Mouse (Mus musculus) adipocyte (in vitro differentiated cells): ENCODE data around the gene Slc39a11.
"Not testable (repeated sequence)": the region's sequence is repeated elsewhere in the genome, so short reads cannot be mapped to it uniquely, and the experiment has no call there.

ENCODE experiments used
- DNase-seq: peaks from one replicate; pipeline ENCODE4 v3.0.0-alpha.2; 2016; ENCODE audit warnings: low spot score

The Slc39a11 gene

DNA sequence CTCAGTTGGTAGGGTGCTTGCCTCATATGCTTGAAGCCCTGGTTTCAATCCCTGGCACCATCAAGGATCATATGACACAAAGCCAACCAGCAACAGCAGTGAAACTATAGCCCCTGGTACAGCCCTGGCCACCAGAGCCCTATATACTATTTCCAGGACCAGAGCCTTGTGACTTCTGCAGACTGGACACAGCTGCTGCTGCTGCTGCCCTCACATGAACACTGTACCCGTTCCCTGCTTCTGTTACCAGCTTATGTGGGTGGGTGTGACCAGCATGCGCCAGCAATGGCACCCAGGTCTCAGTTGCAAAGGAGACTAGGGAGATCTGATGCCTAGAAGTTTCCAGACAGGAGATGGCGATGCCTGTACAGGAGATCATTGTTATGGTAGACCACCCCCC lies 52.2 kb downstream of the Slc39a11 start:
- DNase-seq = no peak

DNA sequence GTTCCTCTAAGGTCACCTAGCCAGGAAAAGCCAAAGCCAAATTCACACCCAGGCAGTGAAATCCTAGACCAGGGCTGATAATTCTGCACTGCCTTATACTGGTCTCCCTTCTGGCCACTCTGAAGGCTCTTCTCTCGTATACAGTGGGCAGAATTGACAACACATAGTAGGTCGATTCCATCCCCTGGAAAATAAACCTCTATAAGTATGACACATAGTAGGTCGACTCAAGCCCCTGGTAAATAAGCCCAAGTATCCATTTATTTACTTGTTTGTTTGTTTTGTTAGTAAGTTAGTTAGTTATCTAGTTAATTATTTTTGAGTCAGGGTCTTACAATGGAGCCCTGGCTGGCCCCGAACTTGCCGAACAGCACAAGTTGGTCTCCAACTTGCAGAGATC lies 54.7 kb downstream of the Slc39a11 start:
- DNase-seq = no peak

DNA sequence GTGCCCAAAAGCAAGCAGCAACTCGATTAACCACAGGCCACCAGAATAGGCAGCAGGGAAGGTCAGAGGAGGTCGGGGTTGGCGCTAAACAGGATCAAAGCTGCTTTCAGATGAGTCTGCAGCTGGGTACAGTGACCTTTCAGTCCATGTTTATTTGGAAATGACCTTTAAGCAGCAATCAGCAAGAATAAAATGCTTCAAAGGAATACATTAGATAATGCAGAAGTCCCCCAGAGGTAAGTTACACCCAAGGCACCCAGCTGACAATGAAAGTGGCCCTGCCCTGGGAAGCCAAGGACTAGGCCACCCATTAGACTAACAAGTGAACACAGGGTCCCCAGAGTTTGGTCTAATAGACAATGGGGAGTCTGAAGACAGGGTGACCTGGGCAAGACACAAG lies 60.9 kb downstream of the Slc39a11 start:
- DNase-seq = no peak

DNA sequence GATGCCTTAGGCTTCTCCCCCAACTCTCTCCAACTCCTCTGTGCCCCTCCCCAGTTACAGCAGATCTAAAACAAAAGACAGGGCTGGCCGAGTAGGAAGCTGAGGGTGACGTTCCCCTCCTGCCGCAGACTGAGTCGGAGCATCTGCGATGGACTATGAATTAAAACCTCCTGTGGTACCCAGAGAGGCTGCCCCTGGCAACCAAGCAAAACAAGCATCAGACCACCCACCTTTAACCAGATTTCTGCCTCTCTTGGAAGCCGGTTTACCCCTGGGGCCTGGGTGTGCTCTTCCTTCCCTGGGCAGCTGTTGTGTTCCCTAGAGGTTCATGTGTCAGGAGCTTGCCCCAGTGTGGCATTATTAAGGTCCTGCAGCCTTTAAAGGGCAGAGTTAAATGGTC lies 63.5 kb downstream of the Slc39a11 start:
- DNase-seq = no peak

DNA sequence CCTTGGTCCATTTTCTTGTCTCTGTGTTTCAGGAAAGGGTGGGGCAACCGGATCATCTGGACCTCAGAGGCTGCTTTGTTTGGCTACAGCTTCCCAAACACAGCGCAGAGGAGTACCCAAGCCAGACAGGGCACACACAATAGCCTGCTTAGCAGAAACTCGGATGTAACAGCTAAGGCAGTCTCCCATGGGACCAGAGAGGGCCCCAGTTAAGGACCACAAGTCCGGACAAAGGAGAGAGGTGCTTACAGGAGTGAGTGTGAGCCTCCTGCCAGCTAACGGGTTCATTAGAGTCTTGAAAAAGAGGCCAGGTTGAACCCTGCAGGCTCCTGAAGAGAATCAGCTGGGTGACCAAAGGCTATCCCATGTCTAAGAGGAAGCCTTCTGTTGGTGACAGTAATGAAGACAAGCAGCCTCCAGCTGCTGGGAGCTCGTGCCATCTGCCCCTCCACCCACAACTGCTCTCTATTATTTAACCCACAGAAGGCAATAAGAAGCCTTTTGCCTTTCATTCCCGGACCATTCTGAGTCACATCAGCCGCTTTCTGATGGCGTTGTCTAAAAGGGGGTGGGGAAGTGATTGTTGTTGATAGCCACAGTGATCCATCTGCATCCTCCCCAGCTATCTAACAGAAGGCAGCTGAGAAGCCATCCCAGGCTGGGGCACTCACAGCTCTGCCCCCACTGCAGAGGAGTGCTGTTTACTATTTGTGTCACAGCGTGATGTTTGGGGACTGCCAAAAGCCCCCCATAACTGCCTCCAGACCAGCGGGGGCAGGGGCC lies 65.8 kb downstream of the Slc39a11 start:
- no peak for DNase-seq

DNA sequence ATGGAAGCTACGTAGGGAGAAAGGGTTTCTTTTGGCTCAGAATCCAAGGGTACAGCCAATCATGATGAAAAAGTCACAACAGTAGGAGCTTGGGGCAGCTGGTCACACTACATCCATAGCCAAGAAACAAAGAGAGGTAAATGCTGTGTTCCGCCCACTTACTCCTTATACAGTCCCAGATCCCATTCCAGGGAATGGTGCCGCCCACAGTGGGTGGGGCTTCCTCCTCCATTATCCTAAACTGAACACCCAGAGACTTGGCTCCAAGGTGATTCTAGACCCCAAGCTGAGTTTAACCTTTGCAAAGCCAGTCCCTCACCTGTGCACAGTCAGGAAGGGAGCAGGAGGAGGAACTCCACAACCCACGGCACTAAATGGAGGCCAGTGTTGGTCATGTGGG lies 72.7 kb downstream of the Slc39a11 start:
- DNase-seq = no peak

DNA sequence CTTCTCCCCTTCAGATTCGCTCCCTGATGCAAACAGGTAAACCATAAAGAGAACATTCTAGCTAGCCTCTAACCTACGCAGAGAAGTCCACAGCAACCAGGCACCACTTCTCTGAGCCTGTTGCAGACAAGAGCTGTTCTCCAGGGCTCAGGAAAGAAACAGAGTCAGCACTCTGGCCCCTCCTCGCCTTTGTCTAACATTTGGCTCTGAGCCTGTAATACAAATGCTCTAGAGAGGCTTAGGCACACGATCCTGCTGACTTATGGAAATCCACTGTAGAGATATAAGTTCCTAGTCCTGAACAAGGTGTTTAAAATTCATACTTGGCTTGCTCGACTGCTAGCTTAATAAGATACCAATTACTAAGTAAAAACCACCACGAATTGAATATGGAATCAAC lies 77.2 kb downstream of the Slc39a11 start:
- no peak for DNase-seq

DNA sequence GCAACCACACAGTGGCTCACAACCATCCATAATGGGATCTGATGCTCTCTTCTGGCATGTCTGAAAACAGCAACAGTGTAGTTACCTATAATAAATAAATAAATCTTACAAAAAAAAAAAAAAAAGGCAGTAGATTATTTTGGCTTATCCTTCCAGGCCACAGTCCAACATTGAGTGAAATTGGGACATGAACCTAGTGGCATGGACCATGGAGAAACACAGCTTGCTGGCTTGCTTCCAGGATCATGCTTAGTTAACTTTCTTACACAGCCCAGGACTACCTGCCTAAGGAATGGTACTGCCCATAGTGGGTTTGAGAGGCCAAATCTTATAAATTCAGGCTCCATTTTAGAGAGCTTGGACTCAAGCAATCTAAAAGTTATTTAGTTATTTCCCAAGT lies 78.3 kb downstream of the Slc39a11 start:
- DNase-seq = peak; percentile 54

DNA sequence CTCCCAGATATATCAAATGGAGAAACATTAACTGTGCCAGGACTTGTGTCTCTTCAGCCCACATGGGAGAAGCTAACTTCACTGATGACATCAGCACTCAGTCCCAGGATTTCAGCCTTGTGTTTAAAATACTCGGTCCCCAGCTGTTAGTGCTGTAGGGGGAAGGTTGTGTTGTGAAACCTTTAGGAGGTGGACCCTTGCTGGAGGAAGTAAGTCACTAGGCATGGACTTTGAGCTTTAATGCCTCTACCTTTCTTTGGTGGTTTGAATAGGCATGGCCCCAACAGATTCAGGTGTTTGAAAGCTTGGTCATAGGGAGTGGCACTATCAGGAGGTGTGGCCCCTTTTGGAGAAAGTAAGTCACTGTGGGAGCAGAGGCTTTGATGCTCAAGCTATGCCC lies 80.9 kb downstream of the Slc39a11 start:
- no peak for DNase-seq

DNA sequence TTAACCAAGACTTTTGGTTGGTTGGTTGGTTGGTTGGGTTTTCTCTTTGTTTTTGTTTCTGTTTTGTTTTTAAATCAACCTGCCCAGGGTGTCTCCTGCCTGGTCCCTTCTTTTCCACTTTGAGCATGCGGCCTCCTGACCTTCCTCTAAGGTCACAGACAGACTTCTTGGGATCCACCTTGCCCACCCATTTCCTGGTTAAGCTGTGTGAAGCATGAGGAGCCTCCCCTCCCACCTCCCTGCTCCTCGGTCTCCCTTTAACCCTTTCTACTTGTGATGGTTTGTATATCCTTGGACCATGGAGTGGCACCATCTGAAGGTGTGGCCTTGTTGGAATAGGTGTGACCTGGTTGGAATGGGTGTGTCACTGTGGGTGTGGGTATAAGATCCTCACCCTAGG lies 82.0 kb downstream of the Slc39a11 start:
- DNase-seq = not testable (repeated sequence)

DNA sequence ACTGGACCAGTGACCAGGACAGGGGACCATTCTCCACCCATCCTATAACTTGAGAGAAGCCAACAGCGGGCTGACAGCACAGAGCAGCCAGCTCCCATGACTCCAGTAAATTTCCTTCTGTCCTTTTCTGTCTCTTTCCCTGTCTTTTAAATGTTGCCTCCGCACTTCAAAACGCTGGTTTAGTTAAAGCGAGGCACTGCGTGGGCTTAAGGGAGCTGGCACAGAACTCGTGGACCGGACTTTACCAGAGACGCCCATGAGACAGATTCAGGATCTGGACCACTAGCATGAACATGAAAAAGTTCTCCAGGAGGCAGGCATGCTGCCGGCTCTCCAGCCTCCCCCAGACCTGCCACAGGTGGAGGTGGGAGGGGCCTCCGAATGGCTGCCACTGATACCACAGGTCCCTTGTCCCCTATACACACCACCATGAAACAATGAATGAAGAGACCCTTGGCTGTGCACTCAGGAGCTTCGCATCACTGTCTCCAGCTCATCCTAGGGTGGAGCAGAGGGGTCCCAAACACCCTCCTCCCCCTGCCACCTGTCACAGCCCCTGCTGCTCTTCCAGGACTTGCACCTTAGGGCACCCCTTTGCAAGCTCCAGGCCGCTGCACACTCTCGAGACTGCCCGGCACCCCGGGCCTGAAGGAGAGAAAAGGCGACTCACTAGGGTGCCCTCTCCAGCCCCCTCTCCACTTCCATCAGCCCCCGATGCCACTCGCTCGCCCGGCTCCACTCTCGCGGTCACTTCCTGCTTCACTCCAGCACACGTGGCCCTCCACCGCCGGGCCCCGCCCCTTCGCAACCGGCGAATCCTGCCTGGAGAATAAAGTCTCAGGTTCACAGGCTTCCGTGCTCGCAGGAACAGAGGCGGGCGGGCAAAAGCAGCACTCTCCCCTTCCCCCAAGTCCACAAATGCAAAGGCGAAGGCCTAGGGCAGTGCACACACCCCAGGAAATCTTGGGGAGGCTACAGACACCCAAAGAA lies 84.6 kb downstream of the Slc39a11 start:
- DNase-seq = peak; percentile 78

DNA sequence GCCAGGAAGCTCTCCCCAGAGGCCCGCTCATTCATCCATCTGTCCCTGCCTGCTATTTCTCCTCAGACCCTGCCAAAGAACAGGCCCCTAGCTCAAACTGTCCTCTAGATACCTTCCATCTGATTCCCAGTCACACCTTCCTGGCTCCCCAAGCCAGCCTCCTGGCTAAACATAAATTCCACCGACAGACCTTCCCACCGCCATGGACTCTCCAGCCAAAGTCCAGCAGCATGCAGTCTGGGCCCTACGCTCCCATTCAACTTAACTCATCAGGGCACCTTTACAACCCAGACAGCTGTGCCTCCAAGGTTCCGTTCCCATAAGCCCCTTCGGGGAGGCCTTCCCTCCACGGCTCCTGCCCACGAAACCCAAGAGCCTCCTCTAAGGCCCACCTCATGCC lies 87.6 kb downstream of the Slc39a11 start:
- no peak for DNase-seq

DNA sequence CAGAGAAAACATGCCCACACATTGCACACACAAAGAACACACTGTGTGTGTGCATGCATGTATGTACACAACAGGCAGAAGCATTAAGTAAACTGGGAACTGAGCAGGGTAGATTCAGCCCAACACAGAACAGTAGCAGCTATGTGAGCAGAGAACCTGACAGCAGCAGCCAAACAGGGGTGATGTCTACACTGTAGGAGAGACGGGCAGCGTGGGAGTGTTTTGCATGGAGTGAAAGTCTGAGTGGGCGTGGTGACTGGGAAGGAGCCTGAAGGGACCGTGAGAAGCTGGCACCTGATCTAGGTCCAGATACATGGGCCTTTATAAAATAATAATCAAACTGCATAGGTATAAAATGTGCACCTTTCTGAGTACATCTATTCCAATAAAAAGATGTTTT lies 89.7 kb downstream of the Slc39a11 start:
- DNase-seq = no peak

DNA sequence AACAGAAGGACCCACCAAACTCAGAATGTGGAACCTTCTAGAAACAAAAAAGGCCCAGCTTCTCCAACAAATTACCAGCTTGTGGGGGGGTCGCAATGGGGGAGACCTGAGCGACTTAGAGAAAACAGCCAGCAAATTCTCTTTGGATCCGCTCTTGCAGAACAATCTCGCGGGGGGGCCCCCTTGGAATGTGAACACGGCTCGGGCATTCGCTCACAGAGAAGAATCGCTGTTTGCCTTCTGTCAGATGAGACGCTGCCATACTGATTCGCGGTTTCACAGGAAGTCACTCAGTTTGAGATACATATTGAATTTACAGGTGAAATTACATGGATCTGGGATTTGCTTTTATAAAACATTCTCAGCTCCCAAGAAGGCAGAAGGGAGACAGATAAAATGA lies 91.4 kb downstream of the Slc39a11 start:
- DNase-seq = no peak

DNA sequence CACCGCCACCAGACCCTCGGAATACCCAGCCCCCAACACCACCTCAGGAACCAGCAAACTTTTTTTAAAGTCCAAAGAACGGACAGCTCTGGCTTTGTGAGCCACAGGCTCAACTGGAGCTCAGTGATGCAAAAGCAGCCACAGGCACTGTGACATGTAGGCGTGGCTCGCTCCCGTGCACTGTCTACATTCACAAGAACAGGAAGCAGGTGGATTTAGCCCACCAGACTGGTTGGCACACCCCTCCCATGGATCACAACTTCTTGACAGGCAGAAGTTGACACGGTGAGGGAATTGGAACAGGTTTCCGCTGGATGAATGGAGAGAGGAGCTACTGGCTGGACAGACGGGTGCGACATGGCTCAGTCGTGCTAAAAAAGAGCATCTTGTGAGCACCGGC lies 93.7 kb downstream of the Slc39a11 start:
- no peak for DNase-seq

DNA sequence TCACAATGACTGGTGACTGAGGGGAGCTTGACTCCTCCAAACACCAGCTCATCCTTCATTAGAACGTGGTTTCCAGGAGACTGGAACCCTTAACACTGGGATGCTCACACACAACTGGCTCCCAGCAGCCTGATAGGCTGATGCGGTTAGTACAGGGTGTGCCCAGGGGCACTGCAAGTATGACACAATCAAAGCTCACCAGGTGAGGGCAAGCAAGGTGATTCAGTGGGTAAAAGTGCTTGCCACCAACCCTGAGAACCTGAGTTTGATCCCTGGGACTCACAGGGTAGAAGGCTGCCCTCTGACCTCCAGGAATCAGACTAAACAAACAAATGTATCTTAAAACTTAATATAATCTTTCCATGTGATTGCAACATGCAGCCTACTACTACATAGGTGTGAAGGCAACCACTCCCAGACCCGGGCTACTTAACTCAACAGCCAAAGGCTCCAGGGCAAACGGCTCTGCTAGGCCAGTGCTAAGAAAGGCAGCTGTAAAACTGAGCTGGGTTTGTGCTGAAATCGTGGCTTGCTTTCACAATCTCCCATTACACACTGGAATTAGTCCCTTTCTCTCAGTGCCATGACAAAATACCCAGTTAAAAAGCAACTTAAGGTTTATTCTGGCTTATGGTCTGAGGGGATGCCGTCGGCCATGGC lies 95.0 kb downstream of the Slc39a11 start:
- peak; percentile 39 for DNase-seq

DNA sequence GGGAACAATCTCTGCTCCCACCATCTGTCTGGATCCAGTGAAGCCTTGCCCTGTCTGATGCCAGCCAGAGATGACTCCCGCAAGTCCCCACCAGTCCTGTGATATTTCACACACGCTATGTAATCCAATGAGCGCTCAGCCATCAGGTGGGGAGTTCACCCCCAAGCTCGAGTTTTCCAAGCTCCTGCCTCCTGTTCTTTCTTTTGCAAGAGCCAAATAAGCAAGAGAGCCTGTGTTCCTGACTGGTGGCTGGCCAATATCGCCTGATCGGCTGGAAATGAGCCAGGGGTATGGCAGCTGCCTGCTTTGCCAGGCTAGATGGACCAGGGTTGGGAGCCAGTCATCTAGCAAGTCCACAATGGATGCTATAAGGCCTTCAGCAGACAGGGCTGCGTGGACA lies 95.7 kb downstream of the Slc39a11 start:
- no peak for DNase-seq

DNA sequence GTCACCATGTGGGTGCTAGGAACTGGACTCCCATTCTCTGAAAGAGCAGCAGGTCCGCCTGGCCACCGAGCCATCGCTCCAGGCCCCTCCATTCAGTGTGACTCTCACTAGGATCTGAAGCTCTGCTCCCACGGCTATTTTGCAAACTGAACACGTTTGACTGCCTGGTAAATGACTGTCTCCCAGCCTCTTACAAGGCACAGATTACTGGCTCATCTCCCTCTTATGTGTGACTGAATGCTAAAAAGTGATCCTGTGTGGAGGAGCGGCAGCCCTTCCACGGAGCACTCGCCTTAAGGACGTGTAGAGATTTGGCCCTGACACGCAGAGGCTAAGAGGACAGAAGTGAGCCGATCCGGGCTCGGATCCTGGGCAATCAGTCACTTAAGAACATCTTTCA lies 96.3 kb downstream of the Slc39a11 start:
- DNase-seq = no peak

DNA sequence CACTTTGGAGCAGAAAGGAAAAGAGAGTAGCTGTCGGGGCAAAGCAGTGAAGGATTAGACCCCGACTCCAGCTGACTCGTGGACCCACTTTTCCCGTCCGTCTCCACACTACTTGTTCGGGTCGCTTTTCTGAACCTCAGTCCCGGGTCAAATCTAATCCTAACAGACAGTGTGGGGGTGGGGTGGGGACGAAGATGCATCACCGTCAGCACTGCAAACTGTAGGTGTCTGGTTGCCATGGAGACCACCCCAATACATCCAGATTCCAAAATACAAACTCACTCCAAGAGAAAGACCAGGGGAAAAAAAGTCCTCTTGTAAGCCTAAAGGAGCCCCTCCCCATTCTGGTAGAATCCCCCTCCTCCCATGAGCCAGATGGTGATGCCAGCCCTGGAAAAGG lies 97.3 kb downstream of the Slc39a11 start:
- DNase-seq = no peak

DNA sequence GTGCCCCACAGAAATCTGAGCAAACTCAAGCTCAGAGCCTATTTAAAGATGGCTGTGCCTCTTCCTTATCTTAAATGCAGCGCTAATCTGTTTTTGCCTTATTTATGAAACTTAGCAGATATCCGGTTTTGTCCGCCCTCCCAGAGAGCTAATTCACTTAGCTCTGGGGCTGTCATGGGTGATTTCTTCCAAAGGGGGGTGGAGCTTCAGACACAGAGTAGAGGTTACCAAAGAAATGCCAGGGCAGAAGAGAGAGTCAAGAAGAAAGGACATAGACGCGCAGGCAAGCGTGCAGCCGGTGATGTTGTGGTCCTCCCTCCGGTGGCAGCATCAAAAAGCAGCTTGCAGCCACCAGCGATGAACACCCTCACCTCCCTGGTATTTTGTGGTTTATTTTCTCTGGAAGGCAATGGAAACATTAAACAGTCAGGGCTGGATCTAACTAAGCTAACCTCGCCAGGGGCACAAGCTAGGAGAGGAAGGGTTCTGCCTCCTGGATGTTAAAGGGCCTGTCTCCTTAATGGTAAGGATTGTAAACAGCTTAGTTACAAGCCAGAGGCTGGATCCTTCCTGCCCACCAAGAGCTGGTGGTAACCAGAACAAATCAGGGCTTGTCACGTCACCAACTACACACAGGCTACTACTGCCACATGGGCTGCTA lies 103.5 kb downstream of the Slc39a11 start:
- no peak for DNase-seq

DNA sequence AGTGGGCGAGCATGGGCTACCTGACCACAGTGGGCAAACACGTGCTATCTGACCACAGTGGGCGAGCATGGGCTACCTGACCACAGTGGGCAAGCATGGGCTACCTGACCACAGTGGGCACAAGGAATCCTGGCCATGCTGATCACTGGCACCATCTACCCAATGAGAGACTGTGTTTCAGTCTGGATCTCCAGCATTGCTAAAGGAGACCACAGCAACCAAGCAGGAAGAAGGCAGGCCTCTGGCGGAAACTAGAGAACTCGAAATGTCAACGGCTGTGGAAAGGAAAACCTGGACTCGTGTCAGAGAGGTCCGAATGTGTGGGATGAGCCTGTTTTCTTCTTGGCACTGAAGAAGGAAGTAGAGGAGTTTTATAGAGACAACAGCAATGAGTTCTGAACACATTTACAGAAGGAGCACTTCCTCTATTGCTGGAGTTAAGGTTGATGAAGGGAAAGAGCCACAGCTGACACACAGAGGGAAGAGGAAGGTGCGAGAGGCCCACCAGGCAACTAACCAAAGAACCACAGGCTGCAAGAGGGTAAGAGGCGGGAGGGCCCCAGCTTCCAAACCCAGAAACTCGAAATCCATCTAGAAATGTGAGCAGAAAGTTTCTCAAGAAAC lies 105.8 kb downstream of the Slc39a11 start:
- no peak for DNase-seq

DNA sequence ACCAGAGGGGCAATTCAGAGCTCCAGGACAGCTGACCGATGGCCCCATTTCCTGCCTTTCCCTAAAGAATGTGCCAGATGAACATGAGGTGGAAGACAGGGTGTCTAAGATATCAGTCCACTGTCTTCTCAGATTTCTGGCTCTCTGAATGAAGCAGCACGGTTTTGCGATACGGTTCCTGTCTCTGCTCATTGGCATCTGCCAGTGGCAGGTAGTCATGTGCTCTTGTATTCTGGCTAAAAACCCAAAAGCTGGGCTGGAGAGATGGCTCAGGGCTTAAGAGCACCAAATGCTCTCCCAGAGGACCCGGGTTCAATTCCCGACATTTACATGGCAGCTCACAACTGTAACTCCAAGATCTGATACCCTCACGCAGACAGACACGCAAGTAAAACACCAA lies 108.8 kb downstream of the Slc39a11 start:
- DNase-seq = no peak
